Mouse (Mus musculus): ENCODE results near the gene Lrrc3.

Lrrc3 gene

GRCm38 (mm10) chr10:77867546-77867945, 34.8 kb downstream of the Lrrc3 start:
- DNase-seq (ENCODE audit: low spot score), result no peak

DNA sequence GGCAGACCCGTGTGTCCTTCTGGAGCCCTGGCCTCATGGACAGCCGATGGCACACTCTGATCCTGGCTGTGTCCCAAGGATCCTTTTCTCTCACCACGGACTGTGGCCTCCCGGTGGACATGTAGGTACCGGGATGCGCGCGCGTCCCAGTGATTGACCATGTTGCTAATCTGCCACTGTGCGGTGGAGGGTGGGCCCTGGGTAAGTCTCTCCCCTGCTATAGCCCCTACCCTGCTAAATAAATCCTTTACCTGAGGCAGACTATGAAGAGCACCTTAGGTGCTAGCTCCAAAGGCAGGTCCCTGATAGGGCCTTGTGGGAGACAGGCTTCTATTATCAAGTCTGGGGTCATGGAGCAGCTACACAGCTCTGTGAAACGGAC, 37.6 kb downstream of the Lrrc3 start:
- no peak for DNase-seq (ENCODE audit: low spot score)

- DNase-seq (ENCODE audit: low spot score), result peak; percentile 62
Measured at GRCm38 (mm10) chr10:77864067-77864761, 38.1 kb downstream of the Lrrc3 start.

DNA sequence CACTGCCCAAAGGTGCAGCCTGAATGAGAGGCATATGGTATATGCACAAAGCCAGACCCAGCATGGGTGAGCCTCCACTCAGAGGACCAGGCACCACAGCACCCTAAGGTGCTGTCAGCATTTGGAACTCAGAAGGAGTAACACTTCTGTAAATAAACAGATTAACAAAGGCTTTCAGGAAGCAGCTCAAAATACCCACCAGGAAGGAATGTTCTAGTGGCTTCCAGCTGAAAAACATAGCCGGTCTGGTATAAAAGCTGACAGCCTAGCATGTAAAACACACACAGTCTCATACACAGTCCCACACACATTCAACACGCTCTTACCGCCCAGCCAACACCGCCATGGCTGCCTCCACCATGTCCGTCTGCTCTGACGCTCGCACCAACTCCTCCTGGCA, 40.7 kb downstream of the Lrrc3 start, which contains the start of gene Gm3285:
Gene Gm3285, plus strand, starts transcription at position 301 of the 400 bp plus-strand sequence.
- no peak for DNase-seq (ENCODE audit: low spot score)

DNA sequence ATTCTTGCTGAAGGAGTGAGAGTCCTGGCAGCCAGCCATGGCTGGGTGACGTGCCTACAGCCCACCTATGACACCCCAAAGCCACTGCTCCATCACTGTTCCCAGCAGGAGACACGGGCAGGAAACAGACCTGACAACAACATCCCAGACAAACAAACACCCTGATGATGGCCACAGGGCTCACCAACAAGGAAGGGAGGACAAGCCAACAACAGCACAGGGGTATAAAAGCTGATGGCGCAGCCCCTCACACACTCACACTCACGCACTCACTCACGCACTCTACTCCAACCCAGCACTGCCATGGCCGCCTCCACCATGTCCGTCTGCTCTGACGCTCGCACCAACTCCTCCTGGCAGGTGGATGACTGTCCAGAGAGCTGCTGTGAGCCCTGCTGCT, 49.8 kb downstream of the Lrrc3 start, which contains the start of gene Gm10318:
Gene Gm10318, plus strand, starts transcription at position 301 of the 400 bp plus-strand sequence.
- no peak for DNase-seq (ENCODE audit: low spot score)

All from yolk sac, embryonic 10.5 days (tissue).